In the genomic region with DNA sequence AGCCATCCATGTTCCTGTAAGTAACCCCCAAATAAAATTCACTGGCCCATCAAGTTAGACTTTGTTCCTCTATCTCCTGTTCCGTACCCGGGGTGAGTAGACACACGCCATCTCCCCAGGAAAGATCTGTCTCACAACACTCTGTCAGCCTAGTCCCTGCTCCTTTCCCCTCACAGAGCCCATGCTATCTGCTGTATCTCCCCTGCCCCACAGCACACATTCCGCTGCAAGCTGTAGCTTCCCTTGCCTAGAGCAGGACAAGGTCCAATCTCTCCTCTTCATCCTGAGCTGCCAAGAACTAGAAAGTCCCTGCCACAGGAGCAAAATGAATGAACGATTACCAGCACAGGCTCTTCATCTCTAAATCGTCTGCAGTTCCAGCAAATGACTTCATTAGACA, we compare ENCODE assay signal across 27 mouse cellular contexts.
DNase-seq lines count a peak whose midpoint lies in the region; ATAC-seq and TF ChIP-seq lines count a peak whose summit lies in the region.
"Had no signal": no experiment of that assay in that cellular context is flagged by ENCODE, and none has a peak within 500 bp of the region (broad histone marks: within the 10 kb centered on the region; RNA-seq: fewer than 3 reads in every experiment).

No protein-coding gene starts in this region.

- ATAC-seq in heart, embryonic 15.5 days (replicated peaks; ENCODE audit: insufficient number of reproducible peaks, insufficient read depth, low FRiP score, low read depth) = 0 out of 2 replicates have a peak, but pooled peaks have one; percentile 43
- ATAC-seq in liver, embryonic 11.5 days (replicated peaks; ENCODE audit: low FRiP score) = no peak
- ATAC-seq: forebrain, embryonic 16.5 days; lung, postnatal 0 days had no signal

- no peak overlapping the region; the same call in 1 of the 2 replicates for H3K4me3 ChIP-seq in heart, embryonic 10.5 days
- H3K4me3 ChIP-seq in heart, adult 2 months = no peak overlapping the region
- H3K4me3 ChIP-seq in heart, embryonic 15.5 days = no peak overlapping the region
- no peak overlapping the region for H3K4me3 ChIP-seq in liver, adult 2 months (ENCODE audit: insufficient read depth, low read depth, low read length)
- H3K4me3 ChIP-seq in liver, embryonic 11.5 days (ENCODE audit: low read depth, low read length) = no peak overlapping the region
- H3K4me3 ChIP-seq: erythroblast, embryonic 14.5 days; limb, embryonic 13.5 days; liver, embryonic 13.5 days; megakaryocyte, embryonic 14.5 days; midbrain, embryonic 12.5 days; myocyte; neural tube, embryonic 12.5 days had no signal

- DNase-seq in heart, embryonic 10.5 days (ENCODE audit: low spot score) = no peak
- DNase-seq in heart, adult 2 months = no peak
- no peak for DNase-seq in heart, adult 8-10 months (ENCODE audit: low spot score)
- DNase-seq in liver, adult 2 months (ENCODE audit: extremely low read depth, low read depth, low spot score) = peak; percentile 24
- DNase-seq in liver, embryonic 11.5 days (ENCODE audit: low spot score) = no peak
- no peak for DNase-seq in kidney, postnatal 25 days
- DNase-seq: adrenal gland, postnatal 25 days; B cell, adult 2 months; gastrocnemius, postnatal 25 days; kidney, adult 8-10 months; liver, embryonic 13.5 days; lung, adult 18-20 months; lung, postnatal 4 days; right cerebral cortex, adult 18-20 months; spleen, adult 18-20 months; thymus, postnatal 14 days had no signal

- 34% methylated on average over 6 of the region's 6 CpGs for WGBS in heart, embryonic 10.5 days
- 52% methylated on average over 6 of the region's 6 CpGs for WGBS in heart, adult 2 months
- 33% methylated on average over 6 of the region's 6 CpGs for WGBS in heart, embryonic 15.5 days
- WGBS in liver, adult 2 months = 61% methylated on average over 6 of the region's 6 CpGs
- 72% methylated on average over 6 of the region's 6 CpGs for WGBS in liver, embryonic 11.5 days

- H3K79me2 ChIP-seq in heart, adult 2 months (replicated peaks; ENCODE audit: control insufficient read depth, insufficient read depth, low read length) = peaks cover 5% of the 10 kb centered on the region; the same call in 1 of the 2 replicates
- no peaks in the 10 kb centered on the region for H3K79me2 ChIP-seq in liver, adult 2 months (ENCODE audit: control insufficient read depth, insufficient read depth, low read length)

- TF ChIP-seq CTCF in heart, adult 2 months (IDR thresholded peaks at IDR 0.05) = no peak
- TF ChIP-seq CTCF in liver, adult 2 months (IDR thresholded peaks at IDR 0.05; ENCODE audit: low read depth, low read length) = no peak

- 0 out of 2 replicates have a peak overlapping the region, but pooled peaks have one; percentile 1 for H3K4me2 ChIP-seq in heart, embryonic 15.5 days
- no peak overlapping the region for H3K4me2 ChIP-seq in liver, embryonic 11.5 days
- H3K4me2 ChIP-seq: hindbrain, embryonic 14.5 days; limb, embryonic 13.5 days; liver, embryonic 13.5 days; midbrain, embryonic 12.5 days; neural tube, embryonic 12.5 days had no signal

- H3K9ac ChIP-seq in heart, adult 2 months (ENCODE audit: low read depth, low read length) = no peak overlapping the region
- no peak overlapping the region for H3K9ac ChIP-seq in heart, embryonic 15.5 days
- no peak overlapping the region for H3K9ac ChIP-seq in liver, adult 2 months (ENCODE audit: low read depth, low read length)
- no peak overlapping the region for H3K9ac ChIP-seq in liver, embryonic 11.5 days (ENCODE audit: low read depth, low read length)
- H3K9ac ChIP-seq: hindbrain, embryonic 14.5 days; limb, embryonic 13.5 days; liver, embryonic 13.5 days; midbrain, embryonic 12.5 days; neural tube, embryonic 12.5 days had no signal

- H3K36me3 ChIP-seq in heart, embryonic 10.5 days = peaks cover 19% of the 10 kb centered on the region; the same call in 1 of the 2 replicates
- peaks cover 23% of the 10 kb centered on the region for H3K36me3 ChIP-seq in heart, adult 2 months (ENCODE audit: control insufficient read depth, insufficient read depth, low read length)
- peaks cover 15% of the 10 kb centered on the region for H3K36me3 ChIP-seq in heart, embryonic 15.5 days
- H3K36me3 ChIP-seq in liver, adult 2 months (ENCODE audit: control insufficient read depth, insufficient read depth, low read length) = peaks cover 13% of the 10 kb centered on the region; the same call in 1 of the 2 replicates
- H3K36me3 ChIP-seq in liver, embryonic 11.5 days (ENCODE audit: control insufficient read depth, insufficient read depth, low read length) = no peaks in the 10 kb centered on the region; the same call in 1 of the 2 replicates
- H3K36me3 ChIP-seq: liver, embryonic 13.5 days had no signal

- no peak for TF ChIP-seq POLR2A in heart, adult 2 months (IDR thresholded peaks at IDR 0.05; ENCODE audit: insufficient read depth, low read depth, low read length)
- TF ChIP-seq POLR2A in liver, adult 2 months (IDR thresholded peaks at IDR 0.05; ENCODE audit: extremely low read depth, insufficient read depth, low read length) = no peak

- no peaks in the 10 kb centered on the region for H3K27me3 ChIP-seq in heart, embryonic 10.5 days (ENCODE audit: insufficient read depth, poor library complexity, severe bottlenecking)
- no peaks in the 10 kb centered on the region for H3K27me3 ChIP-seq in heart, adult 2 months (ENCODE audit: control insufficient read depth, insufficient read depth, low read length)
- H3K27me3 ChIP-seq in heart, embryonic 15.5 days = no peaks in the 10 kb centered on the region
- no peaks in the 10 kb centered on the region for H3K27me3 ChIP-seq in liver, adult 2 months (ENCODE audit: control insufficient read depth, insufficient read depth, low read length)
- H3K27me3 ChIP-seq in liver, embryonic 11.5 days (replicated peaks; ENCODE audit: control insufficient read depth, insufficient read depth, low read length) = no peaks in the 10 kb centered on the region
- H3K27me3 ChIP-seq: limb, embryonic 13.5 days; liver, embryonic 13.5 days; megakaryocyte, embryonic 14.5 days; midbrain, embryonic 12.5 days; neural tube, embryonic 12.5 days had no signal

- peaks cover 21% of the 10 kb centered on the region for H3K4me1 ChIP-seq in heart, embryonic 10.5 days
- peaks cover 5% of the 10 kb centered on the region for H3K4me1 ChIP-seq in heart, adult 2 months (ENCODE audit: control insufficient read depth, insufficient read depth, low read length)
- H3K4me1 ChIP-seq in heart, embryonic 15.5 days (replicated peaks) = peaks cover 23% of the 10 kb centered on the region
- no peaks in the 10 kb centered on the region for H3K4me1 ChIP-seq in liver, adult 2 months (ENCODE audit: control insufficient read depth, insufficient read depth, low read length)
- no peaks in the 10 kb centered on the region for H3K4me1 ChIP-seq in liver, embryonic 11.5 days (replicated peaks; ENCODE audit: control insufficient read depth, insufficient read depth, low read length)
- H3K4me1 ChIP-seq: limb, embryonic 13.5 days; liver, embryonic 13.5 days; midbrain, embryonic 12.5 days; neural tube, embryonic 12.5 days had no signal

- intact Hi-C loops in heart, adult 2 months (cut with DNase I) = loop anchor here (5.0 kb wide), 2 partner anchors 76 to 96 kb away; no protein-coding TSS in a partner anchor

- no peak for TF ChIP-seq EP300 in heart, adult 2 months (IDR thresholded peaks at IDR 0.05; ENCODE audit: insufficient read depth, low read depth, low read length)

- H3K9me3 ChIP-seq in heart, embryonic 10.5 days = no peaks in the 10 kb centered on the region
- no peaks in the 10 kb centered on the region for H3K9me3 ChIP-seq in heart, embryonic 15.5 days (replicated peaks)
- H3K9me3 ChIP-seq in liver, embryonic 11.5 days (ENCODE audit: control insufficient read depth, low read length) = no peaks in the 10 kb centered on the region
- H3K9me3 ChIP-seq: limb, embryonic 13.5 days; liver, embryonic 13.5 days; midbrain, embryonic 12.5 days had no signal

- peak overlapping the region; percentile 69 for H3K27ac ChIP-seq in heart, embryonic 10.5 days
- H3K27ac ChIP-seq in heart, adult 2 months = no peak overlapping the region; the same call in 1 of the 2 replicates
- peak overlapping the region; percentile 65 for H3K27ac ChIP-seq in heart, embryonic 15.5 days
- H3K27ac ChIP-seq in liver, adult 2 months (replicated peaks; ENCODE audit: insufficient read depth, low read depth, low read length) = no peak overlapping the region
- no peak overlapping the region for H3K27ac ChIP-seq in liver, embryonic 11.5 days (ENCODE audit: low read depth, low read length)
- H3K27ac ChIP-seq: hindbrain, embryonic 14.5 days; kidney, postnatal 0 days; limb, embryonic 13.5 days; liver, embryonic 13.5 days; midbrain, embryonic 12.5 days; neural tube, embryonic 12.5 days had no signal

Comparison
In these comparisons a context has a peak if more than half of its experiments do, and no peak if none do; other contexts are left out.
1. H3K27ac ChIP-seq: peak in heart, embryonic 10.5 days (single experiment) and heart, embryonic 15.5 days (single experiment); none in heart, adult 2 months (single experiment), liver, adult 2 months (single experiment) and liver, embryonic 11.5 days (single experiment).